Mouse (Mus musculus): ENCODE data around the gene Ppp1r26.

Gene Ppp1r26
- long read RNA-seq, experiment 1, partial matches to known transcripts: 0 of 1 reads
- long read RNA-seq, experiment 1, other reads (novel, unspliced or antisense): 1 of 1 reads
- long read RNA-seq, experiment 2, partial matches to known transcripts: 0 of 3 reads
- long read RNA-seq, experiment 2, other reads (novel, unspliced or antisense): 3 of 3 reads

DNA sequence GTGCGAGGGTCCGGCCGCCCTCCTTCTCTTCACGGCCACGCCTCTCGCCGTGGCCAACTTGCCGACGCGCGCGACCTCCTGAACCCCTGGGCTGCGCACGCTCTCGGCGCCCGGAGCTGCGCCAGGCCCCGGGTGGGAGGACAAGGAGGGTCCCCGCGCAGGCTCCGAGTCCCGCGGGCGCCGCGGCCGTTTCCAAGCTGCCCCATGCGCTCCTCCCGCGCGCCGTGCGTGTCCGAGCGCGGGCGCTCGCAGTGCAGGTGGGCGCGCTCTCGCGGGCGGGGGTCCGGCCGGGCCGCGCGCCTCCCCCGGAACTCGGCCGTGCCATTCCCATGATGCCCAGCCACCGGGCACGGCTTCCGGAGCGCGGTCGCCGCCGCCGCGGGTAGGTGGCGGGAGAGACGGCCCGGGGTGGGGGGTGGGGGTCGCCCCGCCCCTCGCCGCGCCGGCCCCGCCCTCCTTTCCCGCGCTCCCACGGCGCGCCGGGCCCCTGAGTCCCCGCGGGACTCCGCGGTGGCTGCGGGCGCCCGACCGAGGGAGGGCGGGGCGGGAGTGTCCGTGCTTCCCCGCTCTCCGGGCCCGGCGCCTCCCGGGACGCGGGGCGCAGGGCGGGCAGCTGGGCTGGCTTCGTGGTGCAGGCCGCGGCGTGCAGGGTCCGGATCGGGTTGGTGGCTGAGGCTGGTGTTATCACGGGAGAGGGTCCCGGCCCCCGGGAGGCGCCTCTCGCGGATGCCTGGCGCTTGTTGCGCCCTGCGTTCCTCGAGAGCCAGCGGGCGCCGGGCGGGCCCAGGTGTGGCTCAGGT, at the start of gene Ppp1r26:
Ppp1r26 (plus strand) TSS at position 286 of the 800 bp plus-strand sequence.
- intact Hi-C loops (cut with DNase I): no loop called here

DNA sequence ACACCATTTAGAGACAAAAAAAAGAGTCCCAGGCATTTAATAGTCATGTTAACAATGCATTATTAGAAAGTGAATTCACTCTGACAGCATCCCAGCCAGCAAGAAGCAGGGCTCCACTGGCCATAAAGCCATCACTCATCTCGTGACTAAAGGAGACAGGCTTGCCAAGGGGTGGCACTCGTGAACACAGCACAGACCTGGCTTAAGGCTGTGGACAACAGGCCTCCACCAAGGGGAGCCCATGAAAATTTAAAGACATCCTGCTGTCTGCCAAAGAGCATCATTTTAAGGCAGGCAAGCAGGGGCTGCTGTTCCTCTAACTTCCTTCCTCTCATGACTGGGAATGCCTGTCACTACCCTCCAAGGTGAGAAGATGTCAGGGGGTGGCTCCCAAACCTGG, 49.7 kb upstream of the Ppp1r26 start:
- intact Hi-C loops (cut with DNase I): no loop called here

DNA sequence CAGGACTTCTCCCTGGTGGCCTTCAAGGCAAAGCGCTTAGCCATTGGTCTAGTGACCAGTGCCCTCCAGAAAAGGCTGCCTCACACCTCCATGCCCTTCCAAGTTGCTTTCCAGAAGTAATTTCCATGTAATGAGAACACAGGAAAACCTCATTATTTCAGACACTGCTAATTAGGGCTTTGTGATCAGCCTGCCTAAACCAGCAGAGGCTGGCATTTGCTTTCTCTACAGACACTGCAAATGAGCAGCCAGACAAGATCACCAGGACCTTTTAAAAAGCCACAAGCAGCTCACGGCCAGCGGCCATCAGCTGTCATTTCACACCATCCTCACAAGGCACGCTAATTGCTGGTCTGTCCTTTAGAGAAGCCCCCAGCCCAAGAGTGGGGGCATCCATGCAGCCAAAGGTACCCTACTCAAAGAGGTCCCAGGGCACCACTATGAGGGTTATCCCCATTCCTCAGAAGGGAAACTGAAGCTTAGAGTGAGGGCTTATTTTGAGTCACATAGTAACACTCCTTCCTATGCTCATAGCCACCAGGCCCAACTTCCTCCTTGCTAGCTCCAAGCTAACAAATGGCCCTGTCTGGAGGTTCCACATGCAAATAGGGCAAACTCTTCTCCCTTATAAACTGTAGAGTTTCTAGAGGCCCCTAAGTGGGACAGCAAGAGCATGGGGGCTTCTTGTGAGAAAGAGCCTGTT, 49.0 kb upstream of the Ppp1r26 start:
- intact Hi-C loops (cut with DNase I): no loop called here

DNA sequence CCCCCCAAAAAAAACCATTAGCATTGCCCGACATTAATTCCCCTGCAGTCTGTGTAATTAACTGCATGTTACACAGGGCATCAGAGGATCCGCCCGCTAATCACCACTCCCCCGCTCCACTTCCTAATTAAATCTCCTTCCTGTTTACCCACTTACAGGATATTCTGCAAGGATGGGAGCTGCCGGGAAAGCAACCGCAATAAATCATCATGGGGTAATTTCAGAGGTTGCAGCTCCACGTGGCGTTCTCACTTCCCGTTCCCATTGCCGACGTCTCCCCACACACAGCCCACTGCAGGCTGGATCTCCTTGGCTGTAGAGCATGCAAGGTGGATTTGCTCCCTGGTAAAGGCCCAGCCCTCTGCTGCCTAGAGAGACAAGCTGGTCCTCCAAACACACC, 45.0 kb upstream of the Ppp1r26 start:
- intact Hi-C loops (cut with DNase I): no loop called here

DNA sequence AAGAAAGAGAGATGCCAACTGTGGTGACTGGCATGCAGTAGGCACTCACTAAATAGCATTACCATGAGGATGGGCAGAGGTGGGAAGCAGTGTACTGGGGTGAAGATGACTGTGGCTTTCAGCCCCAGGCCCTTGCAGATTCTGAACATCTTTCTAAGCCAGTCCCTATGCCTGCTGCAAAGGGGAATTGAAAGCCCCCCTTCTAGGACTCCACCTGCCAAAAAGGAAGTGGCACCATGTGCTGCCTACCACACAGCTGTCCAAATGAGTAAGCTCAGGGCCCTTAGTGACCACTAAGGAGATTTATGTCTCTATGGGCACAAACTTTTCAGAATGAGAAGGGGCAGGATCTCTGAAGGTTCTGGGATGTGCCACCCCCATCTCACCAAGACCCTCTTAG, 44.5 kb upstream of the Ppp1r26 start:
- intact Hi-C loops (cut with DNase I): no loop called here

DNA sequence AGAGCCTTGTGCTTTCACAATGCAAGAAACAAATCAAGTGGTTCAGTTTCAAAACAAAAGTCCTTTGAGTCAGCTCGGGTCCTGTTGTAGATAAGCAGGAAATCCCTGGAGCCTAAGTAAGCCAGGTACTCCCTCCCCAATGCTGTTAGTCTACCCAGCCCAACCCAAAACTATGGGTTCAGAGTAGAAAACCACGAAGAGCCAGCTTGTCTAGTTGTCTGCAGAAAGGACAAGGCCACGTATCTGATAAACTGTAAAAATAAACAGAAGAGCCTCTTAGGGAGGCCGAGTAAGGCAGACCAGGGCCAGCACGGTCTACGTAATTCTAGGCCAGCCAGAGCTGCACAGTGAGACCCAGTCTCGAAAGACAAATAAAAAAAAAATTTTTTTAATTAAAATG, 38.8 kb upstream of the Ppp1r26 start:
- intact Hi-C loops (cut with DNase I): no loop called here

DNA sequence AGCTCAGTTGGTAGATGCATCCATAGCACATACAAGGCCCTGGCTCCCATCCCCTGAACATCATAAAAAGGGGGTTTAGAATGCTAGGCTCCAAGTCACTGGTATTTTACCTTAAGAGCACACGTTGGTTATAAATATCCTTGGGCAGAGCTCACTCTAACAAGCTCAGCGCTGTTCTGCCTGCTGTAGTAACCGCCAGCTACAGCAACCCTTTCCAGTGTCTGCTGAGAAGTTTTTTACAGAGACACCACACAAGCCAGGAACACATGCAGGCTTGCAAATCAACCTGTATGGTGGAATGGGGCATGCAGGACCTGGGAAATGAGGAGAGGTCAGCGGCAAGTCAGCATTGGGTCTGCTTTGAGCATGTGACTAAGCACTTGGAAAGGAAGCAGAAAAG, 37.5 kb upstream of the Ppp1r26 start:
- intact Hi-C loops (cut with DNase I): no loop called here

DNA sequence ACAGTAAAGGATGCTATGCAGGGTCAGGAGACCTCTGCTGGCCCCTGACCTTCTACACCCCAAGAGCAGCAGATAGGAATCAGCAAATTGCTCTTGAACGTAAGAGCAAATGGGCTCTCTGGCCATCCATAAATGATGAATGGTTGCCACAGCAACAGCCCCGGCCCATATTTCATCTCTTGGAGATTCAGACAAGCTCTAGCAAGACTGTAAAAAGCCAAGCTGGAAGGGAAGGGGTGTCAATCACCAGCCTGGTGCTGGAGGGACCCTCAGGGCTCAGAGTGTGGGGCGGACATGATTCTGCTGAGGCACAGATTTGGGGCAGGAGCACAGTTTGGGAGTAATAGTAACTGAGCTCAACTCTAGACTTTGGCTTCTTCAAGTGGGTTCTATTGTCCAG, 37.0 kb upstream of the Ppp1r26 start:
- intact Hi-C loops (cut with DNase I): no loop called here

DNA sequence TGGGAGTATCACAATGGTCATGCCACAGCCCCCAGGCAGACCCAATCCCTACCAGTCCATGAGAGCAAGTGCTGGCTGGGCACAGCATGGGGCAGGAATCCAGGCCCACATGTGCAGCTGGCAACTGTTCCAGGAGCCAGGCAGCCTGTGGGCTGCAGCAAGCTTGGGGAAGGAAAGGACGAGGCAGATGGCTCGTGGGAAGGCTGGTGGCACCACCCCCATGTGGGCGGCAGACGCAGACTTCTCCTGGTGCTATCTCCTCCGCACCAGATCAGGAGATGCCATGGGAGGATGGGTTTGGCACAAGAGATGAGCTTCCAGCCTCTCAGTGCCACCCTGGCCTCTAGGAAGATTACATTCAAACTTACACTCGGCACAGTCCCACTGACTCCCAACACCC, 33.7 kb upstream of the Ppp1r26 start:
- intact Hi-C loops (cut with DNase I): loop anchor here (10.0 kb wide), 1 partner anchor 428 kb away; no protein-coding TSS in a partner anchor

DNA sequence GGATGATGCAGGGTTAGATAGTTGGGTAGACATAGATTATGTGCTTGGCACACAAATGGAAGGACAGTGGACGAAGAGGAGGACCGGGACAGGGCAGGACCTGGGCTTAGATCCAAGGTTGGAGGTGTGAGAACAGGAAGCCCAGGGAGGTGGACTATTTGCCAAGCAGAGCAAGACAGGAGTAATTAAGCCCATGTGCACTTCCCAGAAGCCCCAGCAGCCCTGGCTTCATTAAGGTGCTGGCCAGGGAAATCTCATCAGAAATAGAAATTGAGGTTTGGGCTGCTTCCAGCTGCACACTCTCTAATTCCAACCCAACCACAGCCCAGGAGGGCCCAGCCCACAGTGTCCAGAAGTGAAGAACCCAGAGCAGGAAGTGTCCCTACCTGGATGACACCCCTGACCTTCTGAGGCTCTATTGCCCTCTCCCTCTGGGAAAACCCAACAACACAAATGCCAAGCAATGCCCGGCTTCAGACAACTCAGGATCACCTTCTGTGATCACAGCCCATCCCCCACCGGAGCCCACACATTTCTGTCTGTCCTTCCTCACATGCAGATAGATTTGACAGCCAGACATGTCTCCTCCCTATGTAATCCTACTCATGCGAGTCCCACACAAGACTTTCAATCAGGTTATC, 32.4 kb upstream of the Ppp1r26 start:
- intact Hi-C loops (cut with DNase I): loop anchor here (10.0 kb wide), 1 partner anchor 429 kb away; no protein-coding TSS in a partner anchor

DNA sequence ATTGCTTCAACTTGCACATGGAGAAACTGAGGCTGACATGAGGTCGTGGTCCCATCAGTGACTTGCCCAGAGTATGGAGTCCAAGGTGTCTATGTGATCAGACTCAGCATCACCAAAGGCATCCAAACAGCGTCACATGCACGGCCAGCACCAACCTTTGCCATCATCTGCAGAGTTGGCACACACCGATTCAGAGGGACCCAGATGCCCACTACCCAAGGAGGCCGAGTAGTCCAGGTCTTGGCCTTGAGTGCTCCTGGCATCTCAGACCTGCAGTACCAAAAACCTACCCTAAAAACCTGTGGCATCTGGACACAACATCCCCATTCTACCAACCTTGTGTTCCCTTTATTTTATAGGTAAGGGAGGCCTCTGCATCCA, 31.9 kb upstream of the Ppp1r26 start:
- intact Hi-C loops (cut with DNase I): loop anchor here (5.0 to 10.0 kb wide), 5 partner anchors 37 to 642 kb away; no protein-coding TSS in a partner anchor

DNA sequence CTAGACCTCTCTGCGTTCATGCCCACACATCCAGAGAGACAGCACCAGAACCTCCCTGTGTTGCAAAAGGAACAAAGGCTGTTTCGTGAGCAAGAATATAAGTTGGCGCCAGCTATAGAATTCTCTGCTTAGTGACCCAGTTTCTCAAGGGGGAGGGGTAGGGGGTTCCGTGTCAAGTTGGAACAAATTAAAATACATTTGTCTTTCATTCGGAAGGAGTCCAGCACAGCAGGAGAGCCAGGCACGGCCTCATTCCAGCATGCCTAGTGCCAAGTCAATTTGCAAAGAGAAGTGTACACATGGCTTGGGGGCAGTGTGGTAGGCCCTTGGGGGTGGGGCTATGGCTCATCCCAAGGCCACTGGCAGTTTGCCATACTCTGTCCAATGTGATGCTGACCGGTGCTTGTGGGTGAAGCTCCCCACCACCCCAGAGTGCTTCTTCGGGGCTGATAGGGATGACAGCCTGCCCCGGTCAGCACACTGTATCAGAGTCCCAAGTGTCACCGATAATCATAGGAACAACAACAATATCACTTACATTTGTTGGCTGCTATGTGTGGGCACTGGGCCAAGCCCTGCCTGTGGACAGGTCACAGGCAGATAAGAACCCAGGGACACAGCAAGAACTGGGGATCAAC, 31.1 kb upstream of the Ppp1r26 start:
- intact Hi-C loops (cut with DNase I): loop anchor here (5.0 to 10.0 kb wide), 5 partner anchors 38 to 643 kb away; no protein-coding TSS in a partner anchor

DNA sequence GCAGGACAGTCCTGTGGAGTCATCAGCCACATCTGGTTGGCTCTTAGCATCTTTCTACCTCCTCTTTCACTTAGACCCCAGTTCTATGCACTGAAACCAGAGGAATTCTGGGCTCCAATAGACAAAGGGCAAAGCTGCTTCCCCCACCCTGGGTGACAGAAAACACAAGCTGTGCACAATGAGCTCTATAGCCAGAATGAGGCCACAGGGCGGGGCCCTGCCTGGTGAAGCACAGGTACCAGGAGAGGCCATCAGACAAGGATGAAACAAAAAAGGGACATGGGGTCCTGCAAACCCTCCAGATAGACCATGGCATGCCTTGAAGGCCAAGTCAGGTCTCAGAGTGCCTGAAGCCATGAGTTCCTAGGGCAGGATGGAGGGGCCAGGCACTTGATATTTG, 30.1 kb upstream of the Ppp1r26 start:
- intact Hi-C loops (cut with DNase I): loop anchor here (5.0 to 10.0 kb wide), 5 partner anchors 39 to 644 kb away; no protein-coding TSS in a partner anchor

DNA sequence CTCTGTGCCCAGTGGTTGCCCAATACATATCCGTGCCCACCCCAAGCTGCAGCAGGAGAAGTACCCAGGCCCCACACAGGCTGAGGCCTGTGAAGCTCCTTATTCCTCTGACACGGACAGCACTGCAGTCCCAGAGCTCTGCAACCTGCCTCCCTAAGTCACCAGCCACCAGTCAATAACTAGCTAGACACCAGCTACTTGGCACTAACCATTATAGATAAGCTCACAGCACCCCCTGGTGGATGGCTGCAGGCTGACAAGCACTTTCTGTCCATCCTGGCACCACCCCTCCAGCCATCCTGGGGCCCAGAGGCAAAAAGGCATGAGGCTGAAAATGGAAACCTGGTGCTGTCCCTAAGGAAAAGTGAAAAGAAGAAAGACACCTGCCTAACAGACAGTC, 28.6 kb upstream of the Ppp1r26 start:
- intact Hi-C loops (cut with DNase I): loop anchor here (1.0 to 10.0 kb wide), 6 partner anchors 41 to 646 kb away; no protein-coding TSS in a partner anchor

DNA sequence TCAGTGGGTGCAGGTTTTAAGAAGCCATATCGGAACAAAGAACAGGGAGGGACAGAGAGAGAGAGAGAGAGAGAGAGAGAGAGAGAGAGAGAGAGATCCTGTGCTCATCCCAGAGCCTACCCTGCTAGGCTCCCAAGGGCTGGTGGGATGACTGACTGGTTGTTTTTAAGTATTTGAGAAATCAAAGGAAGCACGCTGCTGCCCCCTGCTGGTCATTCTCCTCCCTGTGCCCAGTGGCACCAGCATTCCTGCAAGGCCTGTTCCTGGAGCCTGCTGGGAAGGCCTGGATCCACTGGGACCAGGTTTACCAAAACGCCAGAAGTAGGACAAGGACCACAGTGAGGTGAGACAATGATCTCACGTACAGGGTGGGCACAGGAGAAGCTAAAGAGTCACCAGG, 26.7 kb upstream of the Ppp1r26 start:
- intact Hi-C loops (cut with DNase I): loop anchor here (5.0 to 10.0 kb wide), 6 partner anchors 43 to 648 kb away; no protein-coding TSS in a partner anchor

DNA sequence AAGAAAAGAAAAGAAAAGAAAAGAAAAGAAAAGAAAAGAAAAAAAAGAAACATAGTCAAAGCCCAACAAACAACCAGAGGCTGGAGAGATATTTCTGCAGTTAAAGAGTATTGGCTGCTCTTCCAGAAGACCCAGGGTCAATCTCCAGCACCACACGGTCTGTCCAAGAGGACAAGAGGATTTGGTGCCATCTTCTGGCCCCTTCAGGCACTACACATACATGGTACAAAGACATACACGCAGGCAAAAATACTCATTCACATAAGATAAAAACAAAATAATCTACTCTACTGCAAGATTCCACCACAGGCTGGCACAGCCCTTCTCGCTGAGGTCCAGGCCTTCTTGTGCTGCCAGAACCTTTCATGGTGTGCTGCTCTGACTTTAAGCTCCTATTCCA, 23.4 kb upstream of the Ppp1r26 start:
- intact Hi-C loops (cut with DNase I): loop anchor here (10.0 kb wide), 1 partner anchor 498 kb away; no protein-coding TSS in a partner anchor

DNA sequence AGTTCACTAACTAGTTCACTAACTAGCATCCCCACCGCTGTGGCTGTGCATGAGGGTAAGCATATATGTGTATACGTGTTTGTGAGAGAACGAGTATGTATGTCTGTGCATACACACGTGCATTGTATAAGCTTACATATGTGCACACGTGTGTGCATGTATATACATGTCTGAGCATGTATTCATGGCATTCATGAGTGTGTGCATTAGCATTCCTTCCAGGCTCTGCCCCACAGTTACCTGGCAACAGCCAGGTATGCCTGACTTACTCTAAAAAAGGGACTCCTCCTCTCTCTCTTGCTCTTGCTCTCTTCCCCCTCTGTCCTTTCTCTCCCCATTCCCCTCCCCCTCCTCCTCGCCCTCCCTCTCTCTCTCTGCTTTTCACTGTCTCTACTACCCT, 19.4 kb upstream of the Ppp1r26 start:
- intact Hi-C loops (cut with DNase I): loop anchor here (10.0 kb wide), 1 partner anchor 502 kb away; no protein-coding TSS in a partner anchor

DNA sequence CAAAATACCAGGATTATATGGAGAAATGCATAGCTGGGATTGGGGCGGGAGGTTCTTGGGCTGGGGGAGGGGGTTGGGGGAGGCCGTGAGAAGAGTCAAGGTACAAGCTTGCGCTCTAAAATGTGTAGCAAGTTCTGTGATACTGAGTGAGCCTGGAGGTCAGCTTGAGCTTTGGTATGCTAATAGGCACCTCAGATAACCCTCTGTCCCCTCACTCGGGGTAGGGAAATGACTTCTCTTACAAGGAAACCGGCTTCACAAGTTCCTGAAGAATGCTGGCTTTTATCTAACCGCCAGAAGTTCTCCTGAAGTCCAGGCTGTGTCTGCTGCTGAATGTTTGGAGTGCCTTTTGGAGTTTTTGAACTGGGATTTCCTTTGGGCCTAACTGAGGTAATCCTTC, 15.8 kb upstream of the Ppp1r26 start:
- intact Hi-C loops (cut with DNase I): no loop called here

DNA sequence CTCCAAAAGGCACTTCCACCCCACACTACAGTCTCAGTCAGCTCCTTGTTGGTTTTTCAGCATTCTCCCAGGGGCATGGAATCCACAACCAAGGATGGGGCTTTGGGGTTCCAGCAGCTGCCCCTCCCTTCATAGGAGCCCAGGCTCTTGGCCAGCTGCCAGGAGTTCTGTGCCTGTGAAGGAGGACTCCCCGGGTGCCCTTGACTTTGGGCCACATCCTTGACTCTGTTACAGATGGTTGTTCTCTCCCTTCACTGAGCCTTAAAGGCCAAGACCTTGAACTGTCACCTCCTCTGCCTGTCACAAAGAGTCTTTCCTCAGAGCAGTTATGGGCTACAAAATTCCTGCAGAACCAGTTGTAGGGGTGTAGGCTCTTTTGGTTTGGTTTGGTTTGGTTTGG, 13.8 kb upstream of the Ppp1r26 start:
- intact Hi-C loops (cut with DNase I): no loop called here

DNA sequence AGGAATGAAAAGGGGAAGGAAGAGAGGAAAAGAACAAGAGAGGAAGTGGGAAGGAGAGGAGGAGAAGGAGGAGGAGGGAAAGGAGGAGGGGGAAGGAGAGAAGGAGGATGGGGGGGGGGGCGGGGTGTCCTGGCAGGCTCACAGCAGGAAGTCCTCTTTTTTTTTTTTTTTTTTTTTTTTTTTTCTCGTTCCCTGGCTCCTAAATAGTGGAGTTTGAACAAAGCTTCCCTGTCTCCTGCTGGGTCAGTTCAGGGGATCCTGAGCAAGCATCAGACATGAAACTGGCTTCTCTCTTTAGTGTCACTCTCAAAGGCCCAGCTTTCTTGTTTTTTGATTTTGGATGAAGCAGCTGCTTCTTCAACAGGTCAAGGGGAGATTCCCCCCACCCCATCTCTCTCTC, 13.1 kb upstream of the Ppp1r26 start:
- intact Hi-C loops (cut with DNase I): no loop called here

DNA sequence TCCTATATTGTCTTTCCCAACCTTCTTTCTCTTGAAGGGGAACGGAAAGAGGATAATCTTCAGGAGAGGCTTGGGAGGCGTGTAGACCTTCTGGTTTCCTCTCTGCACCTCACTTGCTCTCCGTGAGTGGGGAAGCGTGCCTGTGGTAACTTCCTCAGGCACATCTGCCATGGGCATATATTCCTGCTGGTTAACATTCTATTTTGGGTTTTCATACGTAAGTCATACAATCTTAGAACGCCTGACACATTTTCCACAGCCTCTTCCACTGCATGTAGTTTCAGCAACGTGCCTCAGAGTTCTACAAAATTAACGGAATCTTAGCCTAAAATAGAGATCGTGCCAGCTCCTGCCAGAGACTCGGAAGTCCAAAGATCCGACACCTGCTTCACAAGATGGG, 11.2 kb upstream of the Ppp1r26 start:
- intact Hi-C loops (cut with DNase I): no loop called here

All from adrenal gland (tissue).